Mouse (Mus musculus) bone marrow macrophage, adult 2 months (primary cell): ENCODE data around the gene Tm9sf4.

Experiments used
- CTCF ChIP-seq: IDR thresholded peaks from 2 replicates; pipeline ENCODE4 v1.5.1; 2012; ENCODE audit warnings: low read depth, mild to moderate bottlenecking, low read length, moderate library complexity
- POLR2A ChIP-seq: IDR thresholded peaks from 2 replicates; pipeline ENCODE4 v1.6.1; 2012; ENCODE audit warnings: mild to moderate bottlenecking, low read depth, low read length, borderline replicate concordance

- TF ChIP-seq CTCF (no peak), POLR2A (no peak)
Measured at GRCm38 (mm10) chr2:153238406-153238805, 77.3 kb downstream of the Tm9sf4 start.
